Mouse (Mus musculus): ENCODE measurements at regions not wholly inside any gene's neighbourhood (a gene's known extent, or its start where the extent isn't known, plus 50 kb on each side); places are given as distances from the start of the nearest gene placed in this dataset.

DNA sequence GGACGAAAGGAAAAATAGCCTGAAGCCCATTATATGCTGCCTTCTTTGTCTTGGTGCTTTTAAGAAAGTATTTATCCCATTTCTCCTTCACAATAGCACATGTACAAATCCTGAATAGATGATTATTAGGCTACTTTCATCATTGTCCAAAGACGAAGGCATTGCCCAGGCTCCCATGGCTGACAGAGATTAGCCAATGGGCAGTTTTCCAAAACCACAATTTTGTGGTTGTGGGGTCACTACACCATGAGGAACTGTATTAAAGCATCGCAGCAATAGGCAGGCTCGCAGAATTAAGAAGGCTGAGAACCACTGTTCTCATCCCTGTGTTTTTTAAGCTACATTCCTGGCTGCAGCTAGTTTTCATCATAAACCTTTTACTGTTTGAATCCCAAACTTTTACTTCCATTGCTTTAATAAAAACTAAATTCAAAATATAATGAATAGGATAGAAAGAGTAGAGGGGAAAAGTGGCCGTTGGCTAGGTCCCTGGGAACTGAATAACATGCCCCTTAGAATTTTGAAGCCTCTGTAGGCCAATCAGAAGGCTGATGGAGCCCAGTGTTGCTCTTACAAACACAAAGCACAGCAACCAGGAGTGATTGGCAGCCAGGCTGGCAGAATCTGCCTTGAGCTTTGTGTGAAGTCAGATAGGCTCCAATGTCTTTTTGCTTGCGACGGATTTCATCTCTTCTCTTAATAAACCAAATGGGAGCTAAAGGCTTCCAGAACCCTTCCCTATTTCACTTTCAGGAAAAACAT lies 199.7 kb downstream of the Galc start:
- TF ChIP-seq CTCF (IDR thresholded peaks at IDR 0.05; ENCODE audit: borderline replicate concordance, insufficient read depth, low read length) (no peak), POLR2A (IDR thresholded peaks at IDR 0.05; ENCODE audit: low read depth, low read length) (no peak)
